Mouse (Mus musculus) bone marrow, adult 2 months (tissue): Measurements from ENCODE around the gene Fpr1.

ENCODE experiments used
- CTCF ChIP-seq: fragments of 200-500 bp; IDR thresholded peaks from 2 replicates; pipeline ENCODE4 v1.5.1; 2011; ENCODE audit warnings: low read length, control low read depth; ENCODE audit not compliant: control insufficient read depth, insufficient read depth
- POLR2A ChIP-seq: fragments of 200-500 bp; IDR thresholded peaks from 2 replicates; pipeline ENCODE4 v1.6.1; 2011; ENCODE audit warnings: low read depth, mild to moderate bottlenecking, control low read depth, low read length, borderline replicate concordance; ENCODE audit not compliant: control insufficient read depth

DNA sequence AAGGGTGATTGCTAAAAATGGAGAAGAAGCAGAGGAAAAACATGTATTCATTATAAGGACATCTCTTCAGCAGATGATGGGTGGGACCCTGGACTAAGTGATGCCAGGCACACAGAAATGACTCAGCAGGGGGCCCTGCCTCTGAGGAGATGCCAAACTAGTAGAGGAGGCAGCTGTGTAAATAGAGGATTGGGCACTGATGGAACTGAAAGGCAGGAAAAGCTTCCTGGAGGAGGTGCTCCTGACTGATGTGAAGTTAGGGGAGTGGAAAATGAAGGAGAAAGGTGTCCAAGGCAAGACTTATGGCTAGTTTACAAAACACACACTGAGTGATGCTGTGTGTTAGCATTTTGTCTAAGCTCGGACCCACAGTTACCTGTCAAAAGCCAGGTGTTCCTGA is 26.3 kb downstream of the Fpr1 start:
- TF ChIP-seq CTCF (no peak), POLR2A (no peak)
